Mouse (Mus musculus): Measurements from ENCODE around the gene Ciart. TPM values are rescaled to one million over a fixed set of nuclear protein-coding genes. Genes with fewer than 3 reads are reported as not detected.

The Ciart gene
- 23.2 TPM for polyA plus RNA-seq (2017; shearing (Covaris generic))

DNA sequence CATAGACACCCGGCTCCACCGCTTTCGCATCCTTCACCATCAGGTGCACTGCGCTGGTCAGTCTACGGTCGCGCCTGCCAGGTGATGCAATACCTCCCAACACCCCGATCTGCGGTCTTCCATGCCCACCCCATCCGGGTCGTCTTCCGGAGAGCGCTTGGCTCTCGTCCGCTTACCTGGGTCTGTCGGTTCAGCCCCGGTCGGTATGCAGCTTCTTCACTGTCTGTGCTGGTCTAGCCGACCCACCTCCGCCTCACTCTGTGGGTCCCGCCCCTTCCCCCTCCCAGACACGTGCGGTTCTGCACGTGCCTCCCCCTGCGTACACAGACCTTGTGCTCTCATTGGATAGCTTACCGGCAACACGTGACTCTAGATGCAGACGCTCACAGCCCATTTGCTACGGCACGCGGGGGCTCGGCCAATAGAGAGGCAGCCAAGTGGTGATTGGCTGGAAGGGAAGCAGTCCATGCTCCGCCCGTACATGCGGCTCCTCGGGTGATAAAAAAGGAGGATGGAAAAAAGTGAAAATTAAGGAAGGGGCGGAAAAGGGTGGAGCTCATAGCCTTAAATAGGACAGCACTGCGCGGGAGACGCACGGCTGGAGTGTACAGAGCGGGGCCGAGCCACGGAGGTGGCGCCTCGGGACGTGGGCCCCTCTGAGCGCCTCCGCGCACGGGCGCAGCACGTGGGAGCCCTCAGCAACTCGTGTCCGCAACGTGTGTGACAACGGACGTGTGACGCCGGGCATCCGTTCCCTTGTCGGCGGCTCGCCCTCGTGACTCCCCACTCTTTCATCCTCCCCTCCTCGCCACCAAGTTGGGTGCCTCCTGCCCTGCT is at the start of gene Ciart:
Ciart (minus strand) TSS at position 273 of the 837 bp plus-strand sequence.

DNA sequence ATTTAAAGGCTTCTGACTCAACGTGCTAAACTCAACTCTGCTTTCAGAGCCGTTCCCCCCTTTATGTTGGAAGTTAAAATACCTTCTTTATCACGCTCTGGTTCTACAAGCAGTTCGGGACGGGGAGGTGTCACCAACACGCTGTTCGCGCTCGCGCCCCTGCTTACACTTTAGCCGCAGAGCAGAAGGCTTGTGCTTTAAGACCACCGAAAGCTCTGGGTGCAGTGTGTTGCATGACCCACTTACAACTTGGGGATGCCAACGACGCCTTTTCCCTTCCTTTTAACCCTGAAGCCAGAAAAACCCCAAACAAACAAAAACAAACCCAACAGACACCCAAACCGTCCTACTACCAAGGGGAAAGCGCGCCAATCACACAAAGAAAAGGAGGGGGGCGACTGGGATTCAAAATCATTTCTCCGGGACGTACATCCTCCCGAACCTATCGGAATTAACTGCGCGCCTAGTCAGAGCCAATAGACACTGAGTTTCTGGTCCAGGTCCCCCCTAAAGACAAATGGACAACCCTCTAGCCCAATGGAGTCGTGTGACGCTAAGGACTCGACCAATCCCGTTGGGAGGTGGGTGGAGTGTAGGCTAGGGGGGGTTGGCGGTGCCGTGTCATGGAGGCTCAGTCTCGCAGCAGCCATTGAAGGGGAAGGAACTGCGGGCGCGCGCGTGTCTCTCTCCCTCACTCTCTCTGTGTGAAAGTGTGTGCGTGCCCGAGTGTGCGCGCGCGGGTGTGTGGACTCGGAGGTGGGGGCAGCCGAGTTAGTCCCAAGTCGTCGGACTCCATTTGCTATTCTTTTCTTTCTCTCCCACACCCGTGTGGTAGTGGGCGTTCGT is 46.8 kb upstream of the Ciart start, which contains the start of gene Anp32e:
Anp32e (plus strand) TSS at position 589 of the 846 bp plus-strand sequence.

DNA sequence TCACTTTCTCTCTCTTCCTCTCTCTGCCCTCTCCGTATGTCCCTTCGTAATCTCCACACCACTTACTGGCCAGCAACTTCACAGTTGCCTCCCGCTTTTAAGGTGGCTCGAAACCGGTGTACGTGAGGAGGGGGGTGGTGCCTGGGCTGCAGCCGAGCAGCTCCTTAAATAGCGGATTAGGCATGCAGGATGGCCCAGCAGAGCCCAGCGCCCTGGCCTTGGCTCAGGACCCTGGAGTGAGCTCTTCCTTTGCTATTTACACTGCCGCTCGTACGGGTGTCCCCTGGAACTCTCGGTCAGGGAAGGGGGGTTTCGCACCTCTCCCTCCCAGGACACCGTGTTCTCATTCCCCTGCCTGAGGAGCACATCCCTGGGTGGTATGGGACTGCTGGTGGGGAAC is 22.5 kb upstream of the Ciart start, which contains the start of gene Car14:
Car14 (minus strand) TSS at position 124 of the 400 bp plus-strand sequence.

DNA sequence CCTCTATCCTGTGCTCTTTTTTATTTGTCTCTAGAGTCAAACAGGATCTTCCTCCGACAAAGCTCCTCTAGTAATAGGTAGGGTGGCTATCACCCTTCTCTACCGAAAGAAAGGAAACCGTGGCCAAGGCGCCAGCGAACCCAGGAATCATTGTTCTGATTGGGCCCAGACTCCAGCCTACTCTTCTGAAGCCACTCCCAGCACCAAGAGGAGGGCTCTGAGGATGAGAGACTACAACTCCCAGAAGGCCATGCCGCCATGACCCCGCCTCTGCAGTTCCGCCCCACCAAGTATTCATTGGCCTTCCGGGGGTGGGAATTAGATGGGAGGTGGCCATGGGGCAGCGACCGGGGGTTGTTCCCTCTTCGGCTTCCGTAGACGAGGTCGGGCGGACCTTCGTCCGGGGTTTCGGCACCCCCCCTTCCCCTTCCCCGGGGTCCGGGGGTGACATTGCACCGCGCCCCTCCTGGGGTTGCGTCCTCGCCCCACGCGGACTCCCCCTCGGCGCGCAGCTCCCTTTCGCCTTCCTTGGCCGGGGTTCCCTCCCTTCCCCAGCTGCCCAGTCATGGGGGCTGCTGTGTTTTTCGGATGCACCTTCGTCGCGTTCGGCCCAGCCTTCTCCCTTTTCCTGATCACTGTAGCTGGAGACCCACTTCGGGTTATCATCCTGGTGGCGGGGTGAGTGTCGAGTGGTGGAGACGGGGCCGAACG is 11.7 kb upstream of the Ciart start, which contains the start of gene Aph1a:
Aph1a (plus strand) TSS at position 364 of the 711 bp plus-strand sequence.

DNA sequence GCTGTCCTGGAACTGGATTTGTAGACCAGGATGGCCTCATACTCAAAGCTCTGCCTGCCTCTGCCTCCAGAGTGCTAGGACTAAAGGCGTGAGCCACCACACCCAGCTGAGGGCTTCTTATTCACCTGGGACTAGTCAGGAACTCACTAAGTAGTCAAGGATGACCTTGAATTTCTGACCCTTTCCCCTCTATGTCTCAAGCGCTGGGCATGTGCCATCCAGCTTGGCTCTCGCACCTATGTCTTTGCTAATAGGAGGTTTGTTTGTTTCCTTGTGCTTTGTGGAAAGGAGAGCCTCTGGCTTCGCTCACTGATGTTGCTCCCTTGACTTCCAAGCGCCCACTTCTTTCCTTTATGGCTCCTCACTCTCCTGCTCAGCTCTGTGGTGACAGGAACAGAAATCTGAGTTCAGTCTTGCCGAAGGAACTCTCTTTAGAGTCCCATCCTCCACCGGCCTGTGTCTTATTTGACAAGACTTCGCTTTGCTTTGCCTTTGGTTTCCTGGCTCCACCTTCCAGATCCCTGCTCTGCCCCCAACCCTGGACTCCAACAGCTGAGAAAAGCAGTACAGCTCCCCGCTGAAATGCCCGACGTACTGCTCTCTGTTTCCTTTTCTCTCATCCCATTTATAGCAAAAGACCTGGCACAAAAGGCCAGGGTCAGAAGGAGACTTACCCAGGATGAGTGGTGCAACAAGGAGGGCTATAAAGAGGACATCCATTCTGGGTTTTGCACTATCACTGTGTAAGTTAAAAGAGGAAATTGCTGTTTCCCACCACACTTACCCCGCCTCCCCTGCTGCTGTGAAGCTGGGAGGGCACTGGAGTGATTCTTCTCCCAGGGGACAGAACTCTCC is 9.4 kb upstream of the Ciart start, which contains the start of gene BC028528:
BC028528 (minus strand) TSS at position 795 of the 855 bp plus-strand sequence.

DNA sequence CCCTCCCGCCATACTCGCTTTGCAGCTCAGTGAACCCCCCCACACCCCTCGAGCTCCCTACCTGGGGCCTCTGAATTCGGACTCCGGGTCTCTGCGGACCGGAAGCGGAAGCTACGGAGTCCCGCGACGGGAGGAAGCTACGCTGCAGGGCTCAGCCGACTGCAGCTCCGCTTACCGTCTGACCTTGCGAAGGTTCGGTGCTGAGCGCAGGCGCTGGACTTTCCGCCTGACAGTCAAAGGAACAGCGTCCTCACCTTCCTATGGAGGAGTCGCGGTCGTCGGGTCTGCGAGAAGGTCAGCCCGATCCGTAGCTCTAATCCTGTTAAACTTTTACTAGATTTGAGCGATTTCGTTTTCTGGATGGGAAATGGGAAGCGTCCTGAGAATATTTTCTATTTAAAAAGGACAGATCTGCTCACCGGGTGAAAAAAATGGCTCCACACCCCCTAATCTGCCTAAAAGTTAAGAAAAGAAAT is 10.6 kb downstream of the Ciart start, which contains the start of gene Mrps21:
Mrps21 (minus strand) TSS at position 128 of the 476 bp plus-strand sequence.

DNA sequence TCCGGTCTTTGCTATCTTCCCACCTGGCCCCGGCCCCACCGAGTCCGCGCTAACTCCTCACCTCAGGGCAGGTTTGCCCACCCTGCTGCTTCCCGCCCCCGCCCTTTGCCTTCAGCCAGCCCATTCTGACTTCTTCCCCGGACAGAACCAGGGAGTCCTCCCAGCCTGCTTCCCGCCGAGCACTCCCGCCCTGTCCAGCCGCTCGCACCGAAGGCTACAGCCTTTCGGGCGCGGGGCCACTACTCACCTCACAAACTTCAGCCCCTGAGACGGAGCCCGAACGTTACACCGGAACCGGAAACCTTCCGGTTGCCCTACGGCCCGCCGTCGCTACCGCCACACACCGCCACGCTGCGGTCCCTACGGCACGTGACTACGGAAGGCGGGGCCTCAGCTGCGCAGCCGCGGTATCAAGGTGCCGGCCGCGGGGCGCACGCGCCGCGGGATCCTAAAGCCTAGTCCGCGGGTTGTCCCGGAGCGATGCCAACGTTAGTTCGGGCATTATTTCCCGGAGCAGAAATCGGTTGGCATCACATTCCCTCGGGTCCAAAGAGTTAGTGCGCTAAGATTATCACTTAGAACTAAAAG is 26.5 kb downstream of the Ciart start, which contains the start of gene Prpf3:
Prpf3 (minus strand) TSS at position 384 of the 588 bp plus-strand sequence.

Other genes with a start within 250 kb of the Ciart start
- gene Mcl1, start 223.5 kb downstream of the Ciart start, polyA plus RNA-seq (2017; shearing (Covaris generic)), result 460 TPM
- 2.6 TPM for gene Adamtsl4, start 194.3 kb downstream of the Ciart start, polyA plus RNA-seq (2017; shearing (Covaris generic))
- 12.3 TPM for gene Ecm1, start 142.7 kb downstream of the Ciart start, polyA plus RNA-seq (2017; shearing (Covaris generic))
- gene Tars2, start 122.0 kb downstream of the Ciart start, polyA plus RNA-seq (2017; shearing (Covaris generic)), result 48.3 TPM
- 52.7 TPM for gene Rprd2, start 63.4 kb downstream of the Ciart start, polyA plus RNA-seq (2017; shearing (Covaris generic))
- gene Prpf3, start 26.4 kb downstream of the Ciart start, polyA plus RNA-seq (2017; shearing (Covaris generic)), result 37.2 TPM
- 101 TPM for gene Mrps21, start 10.7 kb downstream of the Ciart start, polyA plus RNA-seq (2017; shearing (Covaris generic))
- not detected for gene BC028528, start 9.8 kb upstream of the Ciart start, polyA plus RNA-seq (2017; shearing (Covaris generic))
- 39.2 TPM for gene Aph1a, start 11.7 kb upstream of the Ciart start, polyA plus RNA-seq (2017; shearing (Covaris generic))
- gene Car14, start 22.4 kb upstream of the Ciart start, polyA plus RNA-seq (2017; shearing (Covaris generic)), result not detected
- gene Anp32e, start 47.0 kb upstream of the Ciart start, polyA plus RNA-seq (2017; shearing (Covaris generic)), result 215 TPM
- gene Plekho1, start 113.8 kb upstream of the Ciart start, polyA plus RNA-seq (2017; shearing (Covaris generic)), result 14.1 TPM
- 11.1 TPM for gene Vps45, start 176.2 kb upstream of the Ciart start, polyA plus RNA-seq (2017; shearing (Covaris generic))
- 17.9 TPM for gene Otud7b, start 222.3 kb upstream of the Ciart start, polyA plus RNA-seq (2017; shearing (Covaris generic))

All from effector memory CD4-positive, alpha-beta T cell, adult 5 months (primary cell).